Mouse (Mus musculus): ENCODE measurements at regions not wholly inside any gene's neighbourhood (a gene's known extent, or its start where the extent isn't known, plus 50 kb on each side); places are given as distances from the start of the nearest gene placed in this dataset.

DNA sequence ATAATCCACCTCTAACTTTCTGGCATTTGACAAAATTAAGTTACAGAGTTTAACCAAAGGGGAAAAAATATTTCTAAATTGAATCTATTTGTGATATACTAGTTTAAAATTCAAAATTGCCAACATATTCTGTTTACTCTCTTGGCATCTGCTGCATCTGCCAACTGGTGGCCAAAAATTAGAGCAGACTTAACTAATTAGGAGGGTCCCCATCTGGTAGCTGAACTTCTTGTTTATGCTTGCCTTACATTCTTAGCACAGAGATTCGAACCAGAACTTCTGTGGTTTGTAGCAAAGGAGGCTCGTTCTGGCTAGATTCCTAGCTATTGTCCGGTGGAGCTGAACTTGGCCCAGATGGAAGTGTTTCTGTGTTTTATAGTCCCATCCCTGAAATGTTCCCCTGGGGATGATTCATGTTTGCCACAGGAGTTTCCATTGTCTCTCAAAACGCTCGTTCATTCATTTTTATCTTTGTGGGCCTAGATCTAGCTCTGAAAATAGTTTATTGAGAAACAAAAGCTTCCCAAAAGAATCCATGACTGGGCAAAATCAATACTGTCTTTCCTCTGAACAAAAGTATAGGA lies 3461.5 kb upstream of the Gm7489 start:
- no peak for TF ChIP-seq CTCF (IDR thresholded peaks at IDR 0.05; ENCODE audit: control insufficient read depth, insufficient read depth, insufficient read length)
- no peak for TF ChIP-seq CEBPB (IDR thresholded peaks at IDR 0.05; ENCODE audit: low read depth)
- no peak for TF ChIP-seq USF1 (IDR thresholded peaks at IDR 0.05; ENCODE audit: low read depth)

Data from C2C12 (cell line).